Mouse (Mus musculus): Measurements from ENCODE around the gene Rasgrp2. TPM values are rescaled to one million over a fixed set of nuclear protein-coding genes. Genes with fewer than 3 reads are reported as not detected.

Gene Rasgrp2
- total RNA-seq (2023), result 406 and 467 TPM in 2 replicates

GRCm38 (mm10) chr19:6399285-6400095, at the start of gene Rasgrp2:
Gene Rasgrp2, plus strand, starts transcription at chr19:6399340.

DNA sequence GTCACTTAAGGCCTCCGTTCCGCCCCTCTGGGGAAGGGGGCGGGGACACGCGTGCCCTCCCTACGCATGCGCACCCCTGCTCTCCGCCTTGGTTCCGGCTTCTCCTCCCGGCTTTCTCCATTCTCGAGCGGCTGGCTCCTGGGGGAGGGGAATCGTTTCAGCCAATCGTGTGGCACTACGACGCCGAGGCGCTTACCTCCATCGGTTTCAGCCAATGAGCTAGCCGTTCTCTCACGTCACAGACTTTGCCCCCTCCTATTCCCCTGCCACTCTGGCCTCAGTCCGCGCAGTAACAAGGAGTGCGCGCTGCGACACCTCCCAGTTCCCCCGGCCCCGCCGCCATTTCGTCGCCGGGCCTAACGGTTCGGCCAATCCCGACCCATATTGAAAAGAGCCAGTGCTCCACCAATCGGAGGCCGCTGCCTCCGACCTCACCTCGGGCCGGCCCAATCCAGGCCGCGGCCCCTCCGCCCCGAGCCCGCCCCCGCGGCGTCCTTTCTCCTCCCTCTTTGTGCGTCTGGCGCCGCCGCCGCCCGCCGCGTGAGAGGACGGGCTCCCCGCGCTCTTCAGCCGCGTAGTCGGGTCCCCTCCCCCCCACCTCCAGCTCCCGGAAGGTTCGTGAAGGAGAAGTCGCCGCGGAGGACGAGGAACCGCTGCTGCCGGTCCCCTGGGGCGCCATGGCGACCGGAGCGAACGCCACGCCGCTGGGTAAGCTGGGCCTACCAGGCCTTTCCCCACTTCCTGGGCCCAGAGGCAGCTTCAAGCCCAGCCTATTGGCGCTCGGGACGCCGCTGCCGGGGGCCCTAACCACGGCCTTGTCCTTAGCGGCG, 35.5 kb upstream of the Rasgrp2 start, which contains the start of gene Sf1:
Sf1 (plus strand) TSS at position 280 of the 830 bp plus-strand sequence.

DNA sequence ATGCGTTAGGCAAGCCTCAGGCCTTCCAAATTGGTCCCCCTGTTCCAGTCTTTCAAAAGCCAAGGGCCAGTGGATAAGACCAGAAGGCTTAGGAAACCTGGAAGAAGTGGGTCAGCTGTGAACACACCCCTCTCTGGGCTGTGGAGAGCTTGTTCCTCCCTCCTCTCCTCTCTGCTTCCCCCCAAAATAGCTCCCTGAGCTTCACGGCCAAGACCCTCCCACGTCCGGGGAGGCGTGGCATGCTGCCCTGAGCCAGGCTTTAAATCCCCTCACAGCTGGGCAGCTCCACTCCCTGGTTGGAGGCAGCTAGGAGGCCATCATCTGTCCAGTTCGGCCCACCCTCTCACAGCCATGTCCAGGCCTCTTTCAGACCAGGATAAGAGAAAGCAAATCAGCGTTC, 15.0 kb upstream of the Rasgrp2 start, which contains the start of gene Pygm:
Pygm (plus strand) TSS at position 272 of the 400 bp plus-strand sequence.

GRCm38 (mm10) chr19:6418233-6418879, 19.2 kb downstream of the Rasgrp2 start, which contains the start of gene Nrxn2:
Gene Nrxn2, plus strand, starts transcription at chr19:6418731.

Other genes with a start within 250 kb of the Rasgrp2 start
- not detected in 2 replicates for gene Majin, start 215.0 kb upstream of the Rasgrp2 start, total RNA-seq (2023)
- gene Gpha2, start 173.0 kb upstream of the Rasgrp2 start, total RNA-seq (2023), result not detected in 2 replicates
- gene Ppp2r5b, start 163.5 kb upstream of the Rasgrp2 start, total RNA-seq (2023), result 10.7 and 12.1 TPM in 2 replicates
- gene Atg2a, start 157.7 kb upstream of the Rasgrp2 start, total RNA-seq (2023), result 358 and 488 TPM in 2 replicates
- 324 and 384 TPM in 2 replicates for gene Ehd1, start 122.6 kb upstream of the Rasgrp2 start, total RNA-seq (2023)
- gene Cdc42bpg, start 92.9 kb upstream of the Rasgrp2 start, total RNA-seq (2023), result 13.6 and 16.9 TPM in 2 replicates
- gene Men1, start 64.4 kb upstream of the Rasgrp2 start, total RNA-seq (2023), result 15.3 and 16.6 TPM in 2 replicates
- gene Map4k2, start 58.2 kb upstream of the Rasgrp2 start, total RNA-seq (2023), result 420 and 482 TPM in 2 replicates
- 533 and 628 TPM in 2 replicates for gene Sf1, start 35.6 kb upstream of the Rasgrp2 start, total RNA-seq (2023)
- 22.1 and 26.7 TPM in 2 replicates for gene Pygm, start 14.9 kb upstream of the Rasgrp2 start, total RNA-seq (2023)
- gene Nrxn2, start 19.4 kb downstream of the Rasgrp2 start, total RNA-seq (2023), result 0.16 and 0.25 TPM in 2 replicates
- gene Slc22a12, start 143.7 kb downstream of the Rasgrp2 start, total RNA-seq (2023), result not detected in 2 replicates

Measured in neutrophil, adult 65 days (primary cell).